Mouse (Mus musculus): ENCODE results near the gene Acacb.

The Acacb gene

DNA sequence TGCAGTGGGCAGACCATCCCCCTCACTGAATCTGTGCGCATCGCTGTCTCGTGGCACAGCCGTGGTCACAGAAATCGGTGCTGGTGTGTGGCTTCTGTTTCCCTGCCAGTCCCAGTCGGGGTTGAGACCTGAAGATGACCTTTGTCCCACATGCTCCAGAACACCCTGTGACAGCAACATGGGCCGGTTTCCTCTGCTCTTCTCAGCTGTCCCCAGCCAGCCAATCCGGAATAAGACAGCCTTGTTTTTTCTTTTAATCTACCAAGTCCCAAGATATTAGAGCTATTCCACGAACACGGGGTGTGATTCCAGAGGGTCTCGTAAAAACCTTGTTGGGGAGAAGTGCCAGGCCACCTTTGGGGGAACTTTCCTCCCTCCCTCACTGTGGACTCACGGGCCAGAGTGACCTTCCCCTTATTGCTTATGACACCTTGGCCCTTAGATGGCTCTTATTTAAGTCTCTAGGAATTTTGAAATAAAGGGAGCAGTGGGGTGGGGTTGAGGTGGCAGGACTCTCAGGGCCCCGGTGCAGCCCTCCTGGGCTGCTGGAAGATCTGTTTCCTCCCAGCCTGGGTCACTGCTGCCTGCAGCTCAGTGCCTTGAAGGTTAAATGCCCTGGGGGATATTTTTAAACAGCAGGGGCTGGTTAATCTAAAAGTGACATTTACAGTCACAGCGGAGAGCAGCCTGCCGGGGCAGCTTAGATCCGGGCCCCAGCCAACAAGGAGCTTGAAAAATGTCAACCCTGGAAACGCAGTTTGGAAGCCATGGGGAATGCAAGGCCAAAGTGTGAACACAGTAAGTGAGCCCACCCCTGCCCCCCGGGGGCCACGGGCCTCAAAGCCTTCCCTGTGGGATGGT is at the start of gene Acacb:
Gene Acacb, plus strand, starts transcription at position 508 of the 861 bp plus-strand sequence.
- peak; percentile 98 for DNase-seq

DNA sequence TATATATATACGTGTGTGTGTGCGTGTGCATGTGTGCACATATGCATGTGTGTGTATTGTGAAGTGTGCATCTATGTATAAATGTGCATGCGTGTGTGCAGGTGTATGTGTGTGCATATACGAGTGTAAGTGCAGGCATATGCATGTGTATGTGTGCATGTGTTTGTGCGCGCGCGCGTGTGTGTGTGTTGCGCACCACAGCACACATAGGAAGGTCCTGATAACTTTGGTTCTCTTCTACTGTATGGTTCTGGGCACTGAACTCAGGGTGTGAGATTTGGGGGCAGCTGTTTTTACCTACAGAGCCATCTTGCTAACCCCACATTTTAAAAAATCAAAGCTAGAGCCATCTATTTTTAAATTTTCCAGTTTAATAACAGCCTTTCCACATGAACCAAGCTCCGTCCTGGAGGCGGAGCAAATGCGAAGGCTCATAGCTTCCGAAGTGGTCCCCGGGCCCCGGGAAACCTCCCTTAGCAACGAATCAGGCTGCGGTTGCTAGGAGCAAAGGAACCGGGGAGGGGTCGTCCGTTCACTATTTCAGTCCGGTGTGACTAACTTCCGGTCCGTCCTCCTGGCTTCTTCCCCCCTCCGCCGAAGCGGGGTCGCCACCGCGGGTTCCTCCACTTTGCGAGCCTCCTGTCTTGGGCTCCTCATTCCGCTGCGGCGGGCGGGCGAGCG is 46.5 kb upstream of the Acacb start:
- DNase-seq, result peak; percentile 99

DNA sequence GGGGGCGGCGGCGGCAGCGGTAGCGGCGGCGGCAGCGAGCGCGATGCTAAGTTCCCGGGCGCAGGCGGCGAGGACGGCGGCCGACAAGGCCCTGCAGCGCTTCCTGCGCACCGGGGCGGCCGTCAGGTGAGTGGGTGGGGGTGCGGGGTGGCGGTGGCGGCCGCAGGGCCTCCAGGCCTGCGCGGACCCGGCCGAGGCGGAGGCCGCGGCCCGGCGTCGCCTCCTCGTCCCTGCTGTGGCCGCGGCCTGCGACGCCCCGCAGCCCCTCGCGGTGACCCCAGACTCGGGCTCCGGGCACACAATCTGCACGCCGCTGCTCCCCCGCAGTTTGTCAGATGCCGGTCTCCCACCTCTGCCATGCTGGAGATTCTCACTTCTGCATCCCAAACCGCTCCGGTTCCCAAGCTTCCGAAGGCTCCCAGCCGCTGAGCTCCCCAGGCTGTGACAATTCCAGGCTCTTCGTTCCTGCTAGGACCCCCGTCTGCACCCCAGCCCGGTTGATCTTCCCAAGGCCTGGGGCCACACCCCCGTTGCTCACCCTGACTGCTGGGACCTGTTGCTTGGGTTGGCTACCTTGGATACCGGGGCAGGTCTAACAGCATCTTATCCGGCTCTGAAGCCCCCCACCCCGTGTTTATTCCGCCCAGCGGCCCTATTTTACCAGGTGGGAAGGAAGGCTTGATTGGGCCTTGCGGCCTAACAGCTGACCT is 45.8 kb upstream of the Acacb start:
- DNase-seq, result peak; percentile 93

DNA sequence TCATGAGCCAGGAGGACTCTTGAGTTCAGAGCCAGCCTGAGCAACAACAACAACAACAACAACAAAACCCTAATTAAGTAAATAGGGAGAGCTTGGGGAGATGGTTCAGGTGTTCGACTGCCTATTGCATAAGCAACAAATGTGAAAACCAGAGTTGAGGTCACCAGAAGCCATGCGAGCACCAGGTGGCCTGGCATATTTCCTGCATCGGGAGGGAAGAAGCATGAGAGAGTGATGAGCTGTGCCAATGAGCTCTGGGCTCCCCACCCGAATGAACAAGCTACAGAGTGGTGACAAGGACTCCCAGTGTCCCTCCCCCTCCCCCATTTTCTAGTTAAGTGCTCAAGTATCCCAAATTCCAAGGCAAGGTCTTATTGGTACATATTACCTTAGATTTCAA is 44.5 kb upstream of the Acacb start:
- DNase-seq, result no peak

DNA sequence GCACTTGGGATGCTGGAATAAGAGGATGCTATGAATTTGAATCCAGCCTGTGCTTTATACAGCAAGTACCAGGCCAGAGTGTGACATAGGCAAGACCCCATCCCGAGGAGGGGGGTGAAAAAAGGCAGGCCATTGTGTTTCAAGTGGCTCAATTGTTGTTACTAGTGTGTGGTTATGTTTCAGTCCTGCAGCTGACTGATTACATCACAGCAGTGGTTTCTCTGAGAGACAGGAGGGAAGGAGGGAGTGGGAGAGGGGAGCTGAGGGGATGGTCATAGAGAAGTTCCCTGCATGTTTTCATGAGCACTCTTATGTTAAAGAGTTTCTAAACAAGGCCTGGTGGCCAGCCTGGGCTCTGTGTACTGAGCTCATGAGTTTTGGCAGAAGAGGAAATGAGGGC is 43.5 kb upstream of the Acacb start:
- no peak for DNase-seq

DNA sequence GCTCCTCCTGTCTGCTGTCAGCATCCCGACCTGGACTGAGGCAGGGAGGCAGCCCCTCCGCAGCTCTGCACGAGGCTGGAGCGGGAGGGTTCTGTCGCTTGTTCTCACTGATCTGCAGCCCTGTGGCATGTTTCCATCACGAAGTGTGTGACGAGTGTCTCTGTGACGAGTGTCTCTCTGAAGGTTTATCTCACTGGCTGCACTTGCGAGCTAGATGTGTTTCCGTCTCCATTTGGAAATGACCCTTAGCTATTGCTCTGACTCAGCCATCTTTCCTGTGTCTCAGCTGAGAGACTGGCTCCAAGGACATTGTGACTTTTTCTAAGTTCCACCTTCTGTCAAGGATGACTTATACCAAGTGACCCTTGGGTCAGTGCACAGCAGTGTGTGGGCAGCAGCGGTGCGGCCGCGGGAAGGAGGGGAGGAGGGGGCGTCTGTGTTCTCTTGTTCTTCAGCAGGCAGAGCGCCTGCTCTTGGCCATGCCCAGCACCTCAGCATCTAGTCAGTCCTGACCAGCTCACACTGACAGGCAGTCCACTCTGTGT is 39.9 kb upstream of the Acacb start:
- DNase-seq, result no peak

DNA sequence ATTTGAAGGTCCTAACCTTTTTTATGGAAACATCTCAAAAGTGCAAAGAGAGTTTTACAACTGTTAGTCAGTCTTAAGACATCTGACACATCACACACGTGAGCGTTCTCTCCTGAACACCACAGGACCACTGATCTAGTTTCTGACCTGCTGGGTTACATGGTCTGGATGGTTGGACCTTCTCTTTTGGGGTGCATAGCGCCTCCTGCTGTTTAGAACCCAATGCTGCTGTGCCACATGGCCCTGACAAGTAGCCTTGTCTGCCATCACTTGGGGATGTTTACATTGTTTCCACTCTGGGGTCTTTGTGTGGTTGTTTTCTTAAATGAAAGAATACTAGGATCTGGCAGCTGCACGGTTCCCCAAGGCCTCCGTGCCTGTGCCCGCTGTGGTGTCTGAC is 33.0 kb upstream of the Acacb start:
- DNase-seq, result no peak

DNA sequence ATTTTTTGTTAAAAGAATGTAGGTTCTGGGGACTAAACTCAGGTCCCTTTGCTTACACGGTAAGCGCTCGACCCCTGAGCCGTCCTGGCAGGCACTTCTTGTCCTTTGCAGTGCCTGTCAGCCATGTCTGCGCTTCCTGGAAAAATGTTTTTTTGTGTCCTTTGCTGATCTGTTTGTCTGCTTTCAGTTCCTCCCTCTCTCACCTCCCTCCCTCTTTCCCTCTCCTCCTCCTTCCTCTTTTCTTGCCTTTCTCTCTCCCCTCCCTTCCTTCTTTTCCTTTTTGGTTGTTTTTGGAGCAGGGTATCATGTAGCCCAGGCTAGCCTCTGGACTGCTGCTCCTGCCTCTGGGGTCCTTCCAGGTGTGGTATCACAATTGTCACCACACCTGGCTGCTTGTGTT is 31.3 kb upstream of the Acacb start:
- no peak for DNase-seq

DNA sequence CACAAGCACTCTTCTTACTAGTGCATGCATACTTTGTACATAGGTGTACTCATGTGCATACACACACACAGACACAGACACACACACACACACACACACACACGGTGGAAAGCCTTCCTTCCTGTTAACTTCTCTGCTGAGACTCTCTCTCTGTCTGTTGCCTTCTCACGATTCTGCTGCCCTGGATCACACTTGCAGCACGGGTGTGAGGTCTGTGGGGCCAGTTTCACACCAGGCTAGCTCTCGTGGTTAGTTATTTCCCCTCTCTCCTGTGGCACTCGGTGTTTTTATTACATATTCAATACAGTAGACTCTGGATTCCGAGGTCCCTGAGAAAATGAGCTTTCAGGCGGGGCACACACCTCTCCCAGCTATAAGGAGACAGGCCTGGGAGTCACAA is 29.7 kb upstream of the Acacb start:
- no peak for DNase-seq

DNA sequence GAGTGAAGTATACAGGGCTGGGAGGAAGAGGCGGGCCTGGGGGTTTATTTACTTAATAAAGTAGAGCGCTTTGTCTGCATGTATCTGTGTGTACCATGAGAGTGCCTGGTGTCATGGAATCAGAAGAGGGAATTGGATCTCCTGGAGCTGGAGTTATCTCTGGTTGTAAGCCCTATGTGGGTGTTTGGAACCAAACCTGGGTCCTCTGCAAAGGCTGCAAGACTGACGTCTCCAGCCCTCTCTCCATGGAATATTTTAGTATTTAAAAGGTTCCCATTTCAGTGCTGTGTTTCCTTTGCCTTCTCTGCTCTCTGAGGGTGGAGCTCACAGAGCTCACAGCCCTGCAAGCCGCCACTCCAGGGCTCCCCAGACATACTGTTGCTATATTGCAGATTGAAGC is 26.5 kb upstream of the Acacb start:
- DNase-seq, result no peak

DNA sequence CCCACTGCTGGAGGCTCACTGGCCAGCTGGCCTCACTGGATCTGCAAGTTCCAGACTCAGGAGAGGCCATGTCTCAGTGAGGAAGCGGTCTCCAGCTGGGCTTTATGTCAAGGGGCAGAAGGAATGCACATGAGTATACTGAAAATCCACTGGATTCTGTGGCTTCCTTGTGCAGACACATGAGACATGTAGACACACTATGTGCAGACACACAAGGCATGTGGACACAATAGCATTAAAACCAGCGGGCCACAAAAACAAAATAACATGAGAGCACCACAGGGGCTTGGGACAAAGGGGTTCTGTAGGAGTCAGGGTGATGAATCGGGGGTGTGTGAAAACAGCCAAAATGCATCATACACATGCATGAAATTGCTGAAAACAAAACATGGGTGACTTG is 20.3 kb upstream of the Acacb start:
- no peak for DNase-seq

DNA sequence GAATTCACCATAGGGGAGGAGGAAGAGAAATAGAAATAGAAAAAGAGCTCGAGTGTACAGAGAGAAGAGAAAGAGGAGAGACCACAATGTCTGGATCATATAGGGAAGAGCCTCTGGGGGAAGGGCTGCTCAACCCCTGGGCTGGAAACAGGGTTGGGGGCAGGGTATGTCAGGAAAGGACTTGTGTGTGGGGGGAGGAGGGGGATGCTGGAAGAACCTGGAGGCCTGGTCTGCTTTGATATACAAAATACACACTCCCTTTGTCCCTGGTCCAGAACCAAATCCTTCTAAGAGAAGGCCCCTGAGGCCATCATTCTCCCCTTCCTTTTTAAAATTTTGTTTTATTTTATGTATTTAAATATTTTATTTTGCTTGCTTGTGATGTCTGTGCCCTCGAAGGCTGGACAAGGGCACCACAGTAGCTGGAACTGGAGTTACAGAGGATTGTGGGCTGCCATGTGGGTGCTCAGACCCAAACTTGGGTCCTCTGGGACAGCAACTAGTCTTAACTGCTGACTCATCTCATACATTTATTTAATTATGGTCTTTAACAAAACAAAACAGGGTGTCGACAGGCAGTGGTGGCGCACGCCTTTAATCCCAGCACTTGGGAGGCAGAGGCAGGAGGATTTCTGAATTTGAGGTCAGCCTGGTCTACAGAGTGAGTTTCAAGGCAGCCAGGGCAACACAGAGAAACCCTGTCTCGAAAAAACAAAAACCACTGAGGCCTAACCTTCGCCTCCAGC is 19.7 kb upstream of the Acacb start:
- DNase-seq, result no peak

DNA sequence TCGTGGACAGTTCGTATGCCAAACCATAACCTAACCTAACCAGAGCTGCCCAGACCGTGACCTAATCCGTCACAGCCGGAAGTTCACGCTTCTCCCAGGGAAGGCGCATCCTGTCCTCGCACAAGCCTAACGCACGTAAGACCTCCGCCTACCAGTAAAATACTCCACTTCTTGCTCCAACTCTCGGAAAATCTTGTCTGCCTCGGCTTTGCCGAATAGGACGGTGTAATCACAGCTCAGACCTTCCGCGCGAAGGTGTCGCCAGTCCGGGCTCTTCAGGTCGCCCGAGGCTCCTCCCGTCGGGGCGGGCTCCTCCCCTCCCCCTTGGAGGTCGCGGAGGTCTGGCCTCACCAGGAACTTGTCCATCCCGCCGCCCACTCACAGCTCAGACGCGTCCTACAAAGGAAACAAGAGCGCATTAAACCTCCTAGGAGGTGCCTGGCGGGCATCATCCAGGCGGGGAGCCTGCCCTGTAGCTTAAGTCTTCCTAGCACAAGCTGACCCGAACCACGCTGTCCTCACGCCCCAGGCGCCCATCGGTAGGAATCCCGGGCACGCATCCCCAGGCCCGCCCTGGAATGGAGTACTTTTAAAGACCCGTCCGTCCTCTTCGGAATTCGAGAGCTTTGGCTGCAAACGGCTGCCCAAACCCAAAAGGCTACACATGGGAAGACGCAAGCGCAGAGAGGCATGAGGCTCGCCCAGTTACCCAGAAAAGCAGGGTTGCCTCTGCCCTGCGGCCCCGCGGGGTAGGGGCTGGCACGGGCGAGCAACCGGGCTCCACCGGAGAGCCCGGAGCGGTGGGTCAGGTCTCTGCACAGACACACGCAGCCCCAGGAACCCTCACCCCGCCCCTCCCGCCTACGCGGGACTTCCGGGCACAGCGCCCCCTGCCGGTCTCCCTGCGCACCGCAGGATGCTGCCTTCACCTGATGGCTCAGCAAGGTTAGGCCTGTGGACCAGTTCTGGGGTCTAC is 18.7 kb upstream of the Acacb start, which contains the start of gene Alkbh2:
Gene Alkbh2, minus strand, starts transcription at position 845 of the 976 bp plus-strand sequence.
- peak; percentile 98 for DNase-seq

DNA sequence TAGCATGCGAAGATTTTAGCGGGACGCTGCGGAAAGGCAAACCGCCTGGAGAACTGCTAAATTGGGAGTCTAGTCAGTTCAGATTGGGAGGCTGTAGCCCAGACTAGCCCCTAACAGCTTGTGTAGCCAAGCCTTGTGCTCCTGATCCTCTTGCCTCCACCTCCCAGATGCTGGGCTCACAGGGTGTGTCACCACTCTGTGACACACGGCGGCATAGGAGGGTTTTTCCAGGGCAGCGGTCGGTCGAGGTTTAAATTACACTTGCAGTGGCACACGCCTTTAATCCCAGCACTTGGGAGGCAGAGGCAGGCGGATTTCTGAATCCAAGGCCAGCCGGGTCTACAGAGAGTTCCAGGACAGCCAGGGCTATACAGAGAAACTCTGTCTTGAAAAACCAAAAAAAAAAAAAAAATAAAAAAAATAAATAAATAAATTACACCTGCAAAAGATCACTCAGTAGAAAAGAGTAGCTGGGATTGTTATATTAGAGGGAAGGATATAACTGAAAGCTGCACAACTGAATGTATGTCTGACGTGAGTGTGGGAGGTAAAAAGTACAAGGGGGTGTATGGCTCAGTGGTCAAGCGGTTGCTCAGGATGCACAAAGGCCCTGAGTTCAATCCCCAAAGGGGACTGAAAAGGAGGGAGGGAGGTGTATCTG is 16.7 kb upstream of the Acacb start:
- DNase-seq, result no peak

DNA sequence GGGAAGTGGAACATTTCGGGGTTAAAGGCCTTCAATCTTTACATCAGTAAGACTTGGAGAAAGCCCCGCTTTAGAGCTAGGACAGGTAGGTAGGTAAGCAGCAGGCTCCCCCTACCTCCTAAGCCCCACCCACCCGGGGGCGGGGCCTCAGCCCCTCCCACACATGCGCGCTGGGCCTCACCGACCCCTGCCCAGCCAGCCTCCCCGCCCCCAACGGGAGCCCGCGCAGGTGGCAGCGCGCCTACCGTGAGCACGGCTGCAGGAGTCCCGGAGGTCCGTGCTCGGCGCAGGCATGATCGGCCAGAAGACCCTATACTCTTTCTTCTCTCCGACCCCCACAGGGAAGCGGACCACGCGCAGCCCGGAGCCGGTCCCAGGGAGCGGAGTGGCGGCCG is 16.1 kb upstream of the Acacb start, which contains the start of gene Ung:
Gene Ung, plus strand, starts transcription at position 176 of the 395 bp plus-strand sequence.
- DNase-seq, result no peak

DNA sequence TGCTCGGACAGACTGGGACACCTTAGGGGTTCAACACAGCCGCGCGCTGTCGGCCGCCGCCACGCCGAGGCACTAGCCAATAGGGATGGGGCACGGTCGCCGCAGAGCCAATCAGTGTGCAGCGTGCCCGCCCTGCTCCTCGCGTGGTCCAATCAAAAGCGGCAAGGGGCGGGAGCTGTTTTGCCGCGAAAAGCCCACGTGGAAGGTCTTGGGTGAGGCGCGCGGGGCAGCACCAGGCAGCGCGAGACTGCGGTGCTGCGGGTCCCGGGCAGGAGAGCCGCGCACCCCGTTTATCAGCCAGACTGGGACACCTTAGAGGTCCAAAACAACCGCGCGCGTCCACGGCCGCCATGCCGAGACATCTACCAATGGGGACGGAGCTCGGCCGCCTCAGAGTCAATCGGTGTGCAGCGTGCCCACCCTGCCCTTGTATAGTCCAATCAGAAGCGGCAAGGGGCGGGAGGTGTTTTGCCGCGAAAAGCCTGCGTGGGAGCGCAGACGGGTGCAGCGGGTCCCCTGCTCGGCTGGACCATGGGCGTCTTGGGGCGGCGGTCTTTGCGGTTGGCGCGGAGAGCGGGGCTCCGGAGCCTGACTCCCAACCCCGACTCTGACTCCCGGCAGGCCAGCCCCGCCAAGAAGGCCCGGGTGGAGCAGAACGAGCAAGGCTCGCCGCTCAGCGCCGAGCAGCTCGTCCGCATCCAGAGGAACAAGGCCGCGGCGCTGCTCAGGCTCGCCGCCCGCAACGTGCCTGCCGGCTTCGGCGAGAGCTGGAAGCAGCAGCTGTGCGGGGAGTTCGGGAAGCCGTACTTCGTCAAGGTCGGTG is 15.4 kb upstream of the Acacb start:
- peak; percentile 100 for DNase-seq

DNA sequence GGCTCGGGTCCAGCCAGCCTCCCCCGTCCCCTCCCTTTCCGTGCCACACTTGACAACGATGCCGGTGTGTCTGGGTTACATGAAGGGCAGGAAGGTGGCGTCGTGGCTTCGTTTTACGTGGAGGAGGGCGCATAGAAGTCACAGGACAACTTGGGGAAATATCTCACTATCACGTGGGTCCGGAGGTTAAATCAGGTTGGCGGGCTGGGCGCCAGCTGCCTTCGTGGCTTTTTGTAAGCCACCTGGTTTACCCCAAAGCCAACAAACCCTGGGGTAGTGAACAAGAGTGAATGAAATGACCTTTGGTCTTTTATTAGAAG is 14.9 kb upstream of the Acacb start:
- DNase-seq, result peak; percentile 98

DNA sequence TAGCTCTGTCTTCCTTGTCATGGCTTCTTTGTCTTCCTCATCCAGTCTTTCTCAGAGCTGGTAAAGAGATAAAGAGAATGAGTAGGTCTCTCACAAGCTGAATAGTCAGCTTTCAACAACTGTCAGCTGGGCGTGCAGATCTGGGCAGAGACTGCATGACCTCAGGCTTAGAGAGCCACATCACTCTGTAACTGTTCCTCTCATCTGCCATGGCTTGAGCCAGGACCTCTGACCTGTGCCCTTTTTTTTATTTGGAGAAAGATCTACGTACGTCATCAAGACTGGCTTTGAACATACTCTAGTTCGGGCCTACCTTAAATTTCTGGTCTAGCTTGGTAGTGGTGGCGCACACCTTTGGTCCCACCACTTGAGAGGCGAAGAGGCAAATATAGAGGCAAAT is 13.5 kb upstream of the Acacb start:
- no peak for DNase-seq

DNA sequence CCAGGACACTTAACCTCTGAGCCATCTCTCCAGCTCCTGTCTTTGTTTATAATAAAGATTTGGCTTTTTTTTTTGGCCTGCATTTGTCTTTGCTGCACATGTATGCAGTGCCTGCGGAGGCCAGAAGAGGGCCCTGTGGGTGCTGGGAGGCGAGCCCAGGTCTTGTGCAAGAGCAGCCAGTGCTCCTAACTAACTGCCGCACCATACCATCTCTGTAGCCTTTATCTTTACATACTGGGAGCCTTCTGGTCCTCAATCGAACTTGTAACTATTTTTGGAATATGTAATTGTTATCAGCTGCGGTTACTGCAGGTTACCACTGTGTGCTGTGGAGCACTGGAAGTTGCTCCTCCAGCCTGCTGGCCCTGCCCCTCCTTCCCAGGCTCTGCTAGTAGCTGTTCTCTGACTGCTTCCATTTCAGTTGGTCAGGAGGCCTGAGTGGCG is 12.2 kb upstream of the Acacb start:
- peak; percentile 96 for DNase-seq

DNA sequence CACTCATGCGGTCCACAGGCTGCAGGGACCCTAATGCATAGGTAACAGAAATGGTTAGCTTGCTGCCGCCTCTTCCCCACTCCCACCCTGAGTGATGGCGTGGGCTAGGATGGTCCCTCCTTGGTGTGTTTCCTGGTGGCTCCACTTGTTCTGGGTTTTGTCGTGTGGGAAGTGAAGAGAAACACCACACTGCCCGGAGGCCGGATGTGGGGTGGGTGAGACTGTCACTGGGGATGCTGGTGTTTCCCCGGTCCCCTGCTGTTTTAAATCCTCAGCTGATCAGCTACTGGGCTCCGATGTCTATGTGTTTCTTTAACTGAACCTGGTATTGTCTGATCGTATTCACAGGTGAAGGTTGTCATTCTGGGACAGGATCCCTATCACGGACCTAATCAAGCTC is 10.8 kb upstream of the Acacb start:
- DNase-seq, result no peak
